Mouse (Mus musculus): Measurements from ENCODE around the gene Tsku. TPM values are rescaled to one million over a fixed set of nuclear protein-coding genes. Genes with fewer than 3 reads are reported as not detected.

Tsku gene
- polyA plus RNA-seq, 1 experiment from 2014 or later = 1.6 TPM

- Histone ChIP-seq H3K27me3 (replicated peaks) (peaks cover 56% of the 10 kb centered on the region), H3K4me3 (no peak overlapping the region), H3K27ac (no peak overlapping the region), H3K9me3 (replicated peaks) (no peaks in the 10 kb centered on the region), H3K36me3 (peaks cover 1% of the 10 kb centered on the region; the same call in 1 of the 2 replicates), H3K4me2 (no peak overlapping the region), H3K4me1 (peaks cover 47% of the 10 kb centered on the region; the same call in 1 of the 2 replicates), H3K9ac (no peak overlapping the region)
- 53% methylated on average over 5 of the region's 5 CpGs for WGBS (ENCODE audit: insufficient replicate concordance)
- ATAC-seq = no peak
Measured at GRCm38 (mm10) chr7:98357324-98357723, 3.8 kb downstream of the Tsku start.

GRCm38 (mm10) chr7:98354921-98355310, 6.2 kb downstream of the Tsku start:
- no peaks in the 10 kb centered on the region for H3K9me3 ChIP-seq (replicated peaks)
- no peak overlapping the region for H3K4me2 ChIP-seq
- H3K4me3 ChIP-seq = no peak overlapping the region
- peaks cover 32% of the 10 kb centered on the region for H3K27me3 ChIP-seq (replicated peaks)
- H3K27ac ChIP-seq = no peak overlapping the region
- peaks cover 12% of the 10 kb centered on the region; the same call in 1 of the 2 replicates for H3K36me3 ChIP-seq
- H3K9ac ChIP-seq = no peak overlapping the region
- peak; percentile 42 for ATAC-seq
- WGBS (ENCODE audit: insufficient replicate concordance) = 59% methylated on average over 4 of the region's 4 CpGs
- H3K4me1 ChIP-seq = peaks cover 28% of the 10 kb centered on the region; the same call in 1 of the 2 replicates

- peak; percentile 19; the same call in 1 of the 2 replicates for ATAC-seq
- no peak overlapping the region for H3K4me2 ChIP-seq
- H3K27ac ChIP-seq = no peak overlapping the region
Measured at GRCm38 (mm10) chr7:98354160-98354920, 6.8 kb downstream of the Tsku start.

GRCm38 (mm10) chr7:98353616-98354015, 7.5 kb downstream of the Tsku start:
- no peak overlapping the region for H3K4me3 ChIP-seq
- no peak overlapping the region for H3K4me2 ChIP-seq
- no peaks in the 10 kb centered on the region for H3K9me3 ChIP-seq (replicated peaks)
- WGBS (ENCODE audit: insufficient replicate concordance) = 74% methylated on average over 5 of the region's 5 CpGs
- H3K36me3 ChIP-seq = peaks cover 12% of the 10 kb centered on the region; the same call in 1 of the 2 replicates
- H3K27ac ChIP-seq = no peak overlapping the region
- peaks cover 19% of the 10 kb centered on the region for H3K27me3 ChIP-seq (replicated peaks)
- H3K9ac ChIP-seq = no peak overlapping the region
- H3K4me1 ChIP-seq = peaks cover 23% of the 10 kb centered on the region; the same call in 1 of the 2 replicates
- no peak for ATAC-seq

More at GRCm38 (mm10) chr7:98354160-98354920, 6.8 kb downstream of the Tsku start:
- peaks cover 12% of the 10 kb centered on the region; the same call in 1 of the 2 replicates for H3K36me3 ChIP-seq
- H3K9me3 ChIP-seq (replicated peaks) = no peaks in the 10 kb centered on the region
- H3K4me3 ChIP-seq = no peak overlapping the region
- peaks cover 23% of the 10 kb centered on the region; the same call in 1 of the 2 replicates for H3K4me1 ChIP-seq
- WGBS (ENCODE audit: insufficient replicate concordance) = 52% methylated on average over 12 of the region's 12 CpGs
- H3K9ac ChIP-seq = no peak overlapping the region
- H3K27me3 ChIP-seq (replicated peaks) = peaks cover 27% of the 10 kb centered on the region

GRCm38 (mm10) chr7:98351523-98351922, 9.6 kb downstream of the Tsku start:
- H3K27ac ChIP-seq = no peak overlapping the region
- H3K4me3 ChIP-seq = no peak overlapping the region
- H3K9ac ChIP-seq = no peak overlapping the region
- H3K4me2 ChIP-seq = no peak overlapping the region
- no peaks in the 10 kb centered on the region for H3K9me3 ChIP-seq (replicated peaks)
- H3K27me3 ChIP-seq (replicated peaks) = peaks cover 11% of the 10 kb centered on the region; the same call in 1 of the 2 replicates
- WGBS (ENCODE audit: insufficient replicate concordance) = 85% methylated on average over 3 of the region's 3 CpGs
- peaks cover 12% of the 10 kb centered on the region; the same call in 1 of the 2 replicates for H3K36me3 ChIP-seq
- peaks cover 23% of the 10 kb centered on the region; the same call in 1 of the 2 replicates for H3K4me1 ChIP-seq
- no peak for ATAC-seq

- Histone ChIP-seq H3K4me2 (no peak overlapping the region), H3K36me3 (peaks cover 12% of the 10 kb centered on the region; the same call in 1 of the 2 replicates), H3K27me3 (replicated peaks) (peaks cover 26% of the 10 kb centered on the region), H3K4me1 (peaks cover 10% of the 10 kb centered on the region; the same call in 1 of the 2 replicates), H3K27ac (no peak overlapping the region), H3K9me3 (replicated peaks) (no peaks in the 10 kb centered on the region), H3K4me3 (no peak overlapping the region), H3K9ac (no peak overlapping the region)
- no peak for ATAC-seq
- WGBS (ENCODE audit: insufficient replicate concordance) = 79% methylated on average over 6 of the region's 6 CpGs
Measured at GRCm38 (mm10) chr7:98349821-98350220, 11.3 kb downstream of the Tsku start.

GRCm38 (mm10) chr7:98349096-98349495, 12.0 kb downstream of the Tsku start:
- no peaks in the 10 kb centered on the region for H3K9me3 ChIP-seq (replicated peaks)
- 12% methylated on average over 5 of the region's 5 CpGs for WGBS (ENCODE audit: insufficient replicate concordance)
- H3K4me2 ChIP-seq = no peak overlapping the region
- peaks cover 12% of the 10 kb centered on the region; the same call in 1 of the 2 replicates for H3K36me3 ChIP-seq
- H3K4me1 ChIP-seq = 0 out of 2 replicates have a peak, but pooled peaks cover 3% of the 10 kb centered on the region
- ATAC-seq = no peak
- H3K27ac ChIP-seq = no peak overlapping the region
- no peak overlapping the region for H3K4me3 ChIP-seq
- no peak overlapping the region for H3K9ac ChIP-seq
- peaks cover 33% of the 10 kb centered on the region for H3K27me3 ChIP-seq (replicated peaks)

- 40% methylated on average over 7 of the region's 7 CpGs for WGBS (ENCODE audit: insufficient replicate concordance)
- Histone ChIP-seq H3K36me3 (peaks cover 12% of the 10 kb centered on the region; the same call in 1 of the 2 replicates), H3K4me1 (peaks cover 1% of the 10 kb centered on the region; the same call in 1 of the 2 replicates), H3K27ac (no peak overlapping the region), H3K27me3 (replicated peaks) (peaks cover 40% of the 10 kb centered on the region), H3K9me3 (replicated peaks) (no peaks in the 10 kb centered on the region), H3K4me3 (no peak overlapping the region), H3K9ac (no peak overlapping the region), H3K4me2 (no peak overlapping the region)
- ATAC-seq = no peak
Measured at GRCm38 (mm10) chr7:98348043-98348442, 13.1 kb downstream of the Tsku start.

- H3K27ac ChIP-seq = no peak overlapping the region
- H3K4me3 ChIP-seq = no peak overlapping the region
- no peak overlapping the region for H3K9ac ChIP-seq
- H3K27me3 ChIP-seq (replicated peaks) = peaks cover 46% of the 10 kb centered on the region
- H3K36me3 ChIP-seq = peaks cover 12% of the 10 kb centered on the region; the same call in 1 of the 2 replicates
- WGBS (ENCODE audit: insufficient replicate concordance) = 66% methylated on average over 5 of the region's 5 CpGs
- peaks cover 7% of the 10 kb centered on the region for H3K4me1 ChIP-seq
- no peak; the same call in 1 of the 2 replicates for ATAC-seq
- no peak overlapping the region for H3K4me2 ChIP-seq
- H3K9me3 ChIP-seq (replicated peaks) = no peaks in the 10 kb centered on the region
Measured at GRCm38 (mm10) chr7:98347471-98347870, 13.7 kb downstream of the Tsku start.

GRCm38 (mm10) chr7:98345036-98345435, 16.1 kb downstream of the Tsku start:
- Histone ChIP-seq H3K9me3 (replicated peaks) (no peaks in the 10 kb centered on the region), H3K27me3 (replicated peaks) (peaks cover 49% of the 10 kb centered on the region), H3K4me1 (peaks cover 31% of the 10 kb centered on the region), H3K4me2 (no peak overlapping the region), H3K36me3 (no peaks in the 10 kb centered on the region), H3K9ac (no peak overlapping the region), H3K4me3 (no peak overlapping the region), H3K27ac (no peak overlapping the region)
- ATAC-seq = no peak
- WGBS (ENCODE audit: insufficient replicate concordance) = 39% methylated on average over 6 of the region's 6 CpGs

GRCm38 (mm10) chr7:98344361-98344760, 16.8 kb downstream of the Tsku start:
- no peak overlapping the region for H3K4me2 ChIP-seq
- H3K27ac ChIP-seq = no peak overlapping the region
- H3K4me1 ChIP-seq = peaks cover 33% of the 10 kb centered on the region
- H3K27me3 ChIP-seq (replicated peaks) = peaks cover 49% of the 10 kb centered on the region
- H3K4me3 ChIP-seq = no peak overlapping the region
- H3K9ac ChIP-seq = no peak overlapping the region
- no peaks in the 10 kb centered on the region for H3K9me3 ChIP-seq (replicated peaks)
- ATAC-seq = peak; percentile 49; the same call in 1 of the 2 replicates
- no peaks in the 10 kb centered on the region for H3K36me3 ChIP-seq
- 22% methylated on average over 3 of the region's 3 CpGs for WGBS (ENCODE audit: insufficient replicate concordance)

GRCm38 (mm10) chr7:98342249-98342648, 18.9 kb downstream of the Tsku start:
- Histone ChIP-seq H3K4me2 (peak overlapping the region; percentile 82), H3K9ac (no peak overlapping the region), H3K4me3 (no peak overlapping the region), H3K36me3 (no peaks in the 10 kb centered on the region), H3K4me1 (peaks cover 33% of the 10 kb centered on the region), H3K27me3 (replicated peaks) (peaks cover 44% of the 10 kb centered on the region), H3K9me3 (replicated peaks) (no peaks in the 10 kb centered on the region), H3K27ac (no peak overlapping the region)
- 18% methylated on average over 3 of the region's 3 CpGs for WGBS (ENCODE audit: insufficient replicate concordance)
- peak; percentile 57; the same call in 1 of the 2 replicates for ATAC-seq

Measured in liver, embryonic 12.5 days (tissue).